Mouse (Mus musculus) kidney, embryonic 14.5 days (tissue): ENCODE results near the gene Zfp318. TPM values are rescaled to one million over a fixed set of nuclear protein-coding genes. Genes with fewer than 3 reads are reported as not detected.
A peak's percentile ranks its signal among the peaks of the same experiment; 100 is the strongest.

Experiments
- ATAC-seq: fragments of 200-750 bp; cut with Nextera tagmentation; 2 replicates; pipeline ENCODE4 v1.8.0; 2017; ENCODE audit warnings: moderate number of reproducible peaks, mild to moderate bottlenecking, moderate TSS enrichment, moderate library complexity; ENCODE audit not compliant: low FRiP score, low TSS enrichment
- H3K27ac ChIP-seq: fragments of 300-500 bp; sonication (generic); 2 replicates; pipeline ENCODE4 v1.5.1; 2014; ENCODE audit warnings: low read depth, mild to moderate bottlenecking, low read length, moderate library complexity, mixed read lengths
- H3K27me3 ChIP-seq: fragments of 300-500 bp; sonication (generic); 2 replicates; pipeline ENCODE4 v1.6.1; 2014; ENCODE audit warnings: mild to moderate bottlenecking, low read length; ENCODE audit not compliant: control insufficient read depth, insufficient read depth
- H3K36me3 ChIP-seq: fragments of 300-500 bp; sonication (generic); 2 replicates; pipeline ENCODE4 v1.6.1; 2014; ENCODE audit warnings: low read length, mixed read lengths; ENCODE audit not compliant: control insufficient read depth, insufficient read depth
- H3K4me1 ChIP-seq: fragments of 300-500 bp; sonication (generic); 2 replicates; pipeline ENCODE4 v1.6.1; 2014; ENCODE audit warnings: low read length, mixed read lengths; ENCODE audit not compliant: control insufficient read depth, insufficient read depth
- H3K4me2 ChIP-seq: fragments of 300-500 bp; sonication (generic); replicated peaks from 2 replicates; pipeline ENCODE4 v1.6.1; 2014; ENCODE audit warnings: low read depth, mild to moderate bottlenecking, low read length
- H3K4me3 ChIP-seq: fragments of 300-500 bp; sonication (generic); 2 replicates; pipeline ENCODE4 v1.5.1; 2014; ENCODE audit warnings: mild to moderate bottlenecking, low read length
- H3K9ac ChIP-seq: fragments of 300-500 bp; sonication (generic); 2 replicates; pipeline ENCODE4 v1.6.1; 2014; ENCODE audit warnings: low read depth, mild to moderate bottlenecking, low read length, moderate library complexity
- H3K9me3 ChIP-seq: fragments of 300-500 bp; sonication (generic); 2 replicates; pipeline ENCODE4 v1.6.1; 2016; ENCODE audit warnings: low read length; ENCODE audit not compliant: control insufficient read depth
- WGBS: fragments of 180-500 bp; shearing (Covaris S2); extraction: QIAGEN DNeasy Blood & Tissue Kit; methylation state at CpG from one replicate; pipeline ENCODE4 v1.1.7; 2014; 5-methylcytosine and 5-hydroxymethylcytosine counted together
- polyA plus RNA-seq: library from polyadenylated mRNA; unstranded; fragments of >200 nt; fragmentation: Nextera tagmentation; extraction: Ambion mirVana; gene quantifications from 2 replicates; pipeline ENCODE4 v1.2.1, GENCODE M21; 2014

The Zfp318 gene
- polyA plus RNA-seq, 1 experiment from 2014 or later, result 18.3 TPM

DNA sequence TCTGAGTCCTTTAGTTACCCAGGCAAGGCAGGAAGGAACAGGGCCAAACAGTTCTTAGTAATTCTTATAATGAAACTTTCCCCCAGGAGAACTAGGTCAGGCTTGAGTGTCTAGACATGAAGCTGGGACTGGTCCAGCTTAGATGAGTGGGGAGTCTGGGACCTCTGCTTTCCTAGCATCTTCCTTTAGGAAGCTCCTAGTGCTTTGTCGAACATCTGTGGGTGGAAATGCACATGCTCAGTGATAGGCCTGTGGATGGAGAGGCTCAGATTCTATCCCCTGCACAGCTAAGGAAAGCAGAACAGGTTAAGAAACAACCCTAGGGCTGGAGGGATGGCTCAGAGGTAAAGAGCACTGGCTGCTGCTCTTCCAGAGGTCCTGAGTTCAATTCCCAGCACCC is 11.1 kb downstream of the Zfp318 start:
- no peaks in the 10 kb centered on the region for H3K27me3 ChIP-seq
- H3K4me1 ChIP-seq, result no peaks in the 10 kb centered on the region
- ATAC-seq, result no peak
- peaks cover 44% of the 10 kb centered on the region for H3K36me3 ChIP-seq
- 96% methylated on average over 1 of the region's 1 CpGs for WGBS
- no peak overlapping the region for H3K4me2 ChIP-seq
- no peak overlapping the region for H3K4me3 ChIP-seq
- no peak overlapping the region for H3K9ac ChIP-seq
- no peak overlapping the region for H3K27ac ChIP-seq
- no peaks in the 10 kb centered on the region for H3K9me3 ChIP-seq

GRCm38 (mm10) chr17:46408478-46408877 is 24.9 kb downstream of the Zfp318 start:
- Histone ChIP-seq H3K9ac (no peak overlapping the region), H3K27ac (no peak overlapping the region), H3K36me3 (peaks cover 80% of the 10 kb centered on the region), H3K4me1 (no peaks in the 10 kb centered on the region), H3K4me2 (no peak overlapping the region), H3K9me3 (no peaks in the 10 kb centered on the region), H3K4me3 (no peak overlapping the region), H3K27me3 (no peaks in the 10 kb centered on the region)
- ATAC-seq, result no peak
- WGBS, result 44% methylated on average over 3 of the region's 3 CpGs

- ATAC-seq, result no peak
- 82% methylated on average over 5 of the region's 5 CpGs for WGBS
Measured at GRCm38 (mm10) chr17:46418628-46419027, 35.1 kb downstream of the Zfp318 start.

GRCm38 (mm10) chr17:46419717-46420116 is 36.2 kb downstream of the Zfp318 start:
- Histone ChIP-seq H3K36me3 (peaks cover 3% of the 10 kb centered on the region; the same call in 1 of the 2 replicates), H3K4me1 (no peaks in the 10 kb centered on the region), H3K4me3 (no peak overlapping the region), H3K9me3 (no peaks in the 10 kb centered on the region), H3K4me2 (no peak overlapping the region), H3K27me3 (no peaks in the 10 kb centered on the region), H3K27ac (no peak overlapping the region), H3K9ac (no peak overlapping the region)
- ATAC-seq, result no peak

More at GRCm38 (mm10) chr17:46418628-46419027, 35.1 kb downstream of the Zfp318 start:
- Histone ChIP-seq H3K4me3 (no peak overlapping the region), H3K4me1 (no peaks in the 10 kb centered on the region), H3K36me3 (peaks cover 9% of the 10 kb centered on the region), H3K4me2 (no peak overlapping the region), H3K9ac (no peak overlapping the region), H3K27ac (no peak overlapping the region), H3K27me3 (no peaks in the 10 kb centered on the region), H3K9me3 (no peaks in the 10 kb centered on the region)

DNA sequence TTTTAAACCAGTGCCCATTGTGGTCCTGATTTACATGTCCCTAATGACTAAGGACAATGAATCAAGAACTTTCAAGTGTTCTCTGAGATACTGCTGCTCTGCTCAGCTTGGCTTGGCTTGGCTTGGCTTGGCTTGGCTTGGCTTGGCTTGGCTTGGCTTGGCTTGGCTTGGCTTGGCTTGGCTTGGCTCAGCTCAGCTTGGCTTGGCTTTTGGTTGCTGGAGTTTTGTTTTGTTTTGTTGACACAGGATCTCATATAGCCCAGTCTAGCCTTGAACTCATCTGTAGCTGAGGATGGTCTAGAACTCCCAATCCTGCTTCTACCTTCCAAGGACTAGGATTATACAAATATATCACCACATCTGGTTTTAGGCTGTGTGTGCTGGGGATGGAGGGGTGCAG is 43.0 kb downstream of the Zfp318 start:
- no peak for ATAC-seq
- H3K4me1 ChIP-seq, result 0 out of 2 replicates have a peak, but pooled peaks cover 3% of the 10 kb centered on the region
- H3K9me3 ChIP-seq, result no peaks in the 10 kb centered on the region
- no peak overlapping the region for H3K27ac ChIP-seq
- no peak overlapping the region for H3K4me3 ChIP-seq
- no peaks in the 10 kb centered on the region for H3K36me3 ChIP-seq
- no peaks in the 10 kb centered on the region for H3K27me3 ChIP-seq
- H3K4me2 ChIP-seq, result no peak overlapping the region
- no peak overlapping the region for H3K9ac ChIP-seq

- Histone ChIP-seq H3K27me3 (no peaks in the 10 kb centered on the region), H3K4me2 (peak within 1 kb of the TSS; percentile 24), H3K9ac (no peak within 1 kb of the TSS), H3K27ac (no peak within 1 kb of the TSS), H3K4me3 (peak within 1 kb of the TSS; percentile 23; the same call in 1 of the 2 replicates), H3K4me1 (0 out of 2 replicates have a peak, but pooled peaks cover 4% of the 10 kb centered on the region), H3K9me3 (no peaks in the 10 kb centered on the region), H3K36me3 (no peaks in the 10 kb centered on the region)
- ATAC-seq, result no peak; the same call in 1 of the 2 replicates
- WGBS, result 8% methylated on average over 18 of the region's 18 CpGs
Measured at GRCm38 (mm10) chr17:46428761-46429414, 45.4 kb downstream of the Zfp318 start, which contains the start of gene Crip3. Gene Crip3, plus strand, starts transcription at chr17:46428926.

DNA sequence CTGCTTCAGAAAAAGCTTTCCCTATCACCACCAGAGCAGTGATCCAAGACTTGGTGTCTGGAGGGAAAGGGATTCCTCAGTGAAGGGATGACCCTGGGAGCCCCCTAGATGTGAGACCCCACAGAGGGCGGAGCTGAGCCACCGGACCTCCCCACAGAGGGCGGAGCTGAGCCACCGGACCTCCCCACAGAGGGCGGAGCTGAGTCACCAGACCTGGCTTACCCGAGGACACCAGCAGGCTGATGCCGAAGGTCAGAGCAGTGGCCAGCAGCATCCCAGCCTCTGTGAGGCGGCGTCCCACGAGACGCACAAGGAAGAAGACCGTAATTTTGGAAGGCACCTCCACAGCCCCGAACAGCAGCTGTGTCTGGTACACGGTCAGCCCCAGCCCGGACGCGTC is 50.1 kb downstream of the Zfp318 start:
- H3K9me3 ChIP-seq, result no peaks in the 10 kb centered on the region
- H3K27me3 ChIP-seq, result 0 out of 2 replicates have a peak, but pooled peaks cover 4% of the 10 kb centered on the region
- 2% methylated on average over 17 of the region's 17 CpGs for WGBS
- H3K36me3 ChIP-seq, result no peaks in the 10 kb centered on the region
- H3K4me2 ChIP-seq, result peak overlapping the region; percentile 19
- peak overlapping the region; percentile 7; the same call in 1 of the 2 replicates for H3K4me3 ChIP-seq
- no peak overlapping the region for H3K9ac ChIP-seq
- ATAC-seq, result peak; percentile 63; the same call in 1 of the 2 replicates
- H3K4me1 ChIP-seq, result 0 out of 2 replicates have a peak, but pooled peaks cover 6% of the 10 kb centered on the region
- H3K27ac ChIP-seq, result no peak overlapping the region

DNA sequence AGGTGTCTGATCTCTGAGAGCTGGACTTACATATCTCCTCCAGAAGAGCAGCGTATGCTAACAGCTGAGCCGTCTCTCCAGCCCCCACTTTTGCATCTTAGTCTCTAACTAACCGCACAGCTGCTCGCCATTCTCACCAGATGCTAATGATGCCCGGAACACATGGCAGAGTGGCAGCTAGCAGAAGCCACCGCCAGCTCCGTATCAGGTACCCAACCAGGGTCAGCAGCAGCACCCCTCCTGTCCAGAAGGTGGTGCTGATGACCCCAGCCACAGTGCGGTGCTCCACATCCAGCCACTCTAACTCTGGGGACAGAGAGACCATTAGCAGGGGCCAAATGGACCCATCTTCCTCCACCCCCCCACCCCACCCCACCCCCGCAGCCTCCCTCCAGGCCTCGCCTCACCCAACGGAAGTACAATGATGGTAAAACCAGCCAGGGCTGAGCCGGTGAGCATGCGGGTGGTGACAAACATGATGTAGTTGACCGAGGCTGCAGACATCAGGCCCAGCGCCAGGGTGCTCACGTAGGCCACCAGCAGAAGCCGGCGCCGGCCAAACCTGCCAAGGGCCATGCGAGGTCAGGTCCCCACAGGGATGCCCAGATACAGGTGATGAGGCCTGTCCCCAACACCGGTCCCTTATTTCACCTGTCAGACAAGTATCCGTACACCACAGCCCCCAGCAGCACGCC is 53.3 kb downstream of the Zfp318 start:
- Histone ChIP-seq H3K27me3 (peaks cover 8% of the 10 kb centered on the region), H3K27ac (no peak overlapping the region)
- ATAC-seq, result peak; percentile 65

GRCm38 (mm10) chr17:46438298-46438873 is 54.9 kb downstream of the Zfp318 start, which contains the start of gene Slc22a7:
Gene Slc22a7, minus strand, starts transcription at chr17:46438457.
- Histone ChIP-seq H3K4me1 (0 out of 2 replicates have a peak, but pooled peaks cover 3% of the 10 kb centered on the region), H3K27ac (no peak within 1 kb of the TSS), H3K36me3 (no peaks in the 10 kb centered on the region), H3K4me3 (no peak within 1 kb of the TSS), H3K4me2 (no peak within 1 kb of the TSS), H3K9ac (no peak within 1 kb of the TSS), H3K9me3 (no peaks in the 10 kb centered on the region), H3K27me3 (peaks cover 20% of the 10 kb centered on the region)
- no peak for ATAC-seq
- WGBS, result 78% methylated on average over 4 of the region's 4 CpGs

More for the DNA sequence above, 53.3 kb downstream of the Zfp318 start:
- H3K4me3 ChIP-seq, result no peak overlapping the region
- H3K4me2 ChIP-seq, result 0 out of 2 replicates have a peak overlapping the region, but pooled peaks have one; percentile 8
- no peak overlapping the region for H3K9ac ChIP-seq
- no peaks in the 10 kb centered on the region for H3K9me3 ChIP-seq
- no peaks in the 10 kb centered on the region for H3K36me3 ChIP-seq
- WGBS, result 22% methylated on average over 23 of the region's 23 CpGs
- H3K4me1 ChIP-seq, result 0 out of 2 replicates have a peak, but pooled peaks cover 3% of the 10 kb centered on the region
